Mouse (Mus musculus) heart, adult 2 months (tissue): ENCODE measurements at regions not wholly inside any gene's neighbourhood (a gene's known extent, or its start where the extent isn't known, plus 50 kb on each side); places are given as distances from the start of the nearest gene placed in this dataset.

Experiments
- EP300 ChIP-seq: fragments of 200-500 bp; IDR thresholded peaks from 2 replicates; pipeline ENCODE4 v1.6.1; 2011; ENCODE audit warnings: low read depth, low read length, control low read depth; ENCODE audit not compliant: insufficient read depth
- POLR2A ChIP-seq: fragments of 200-500 bp; IDR thresholded peaks from 2 replicates; pipeline ENCODE4 v1.6.1; 2011; ENCODE audit warnings: mild to moderate bottlenecking, low read depth, low read length, control low read depth; ENCODE audit not compliant: insufficient read depth

DNA sequence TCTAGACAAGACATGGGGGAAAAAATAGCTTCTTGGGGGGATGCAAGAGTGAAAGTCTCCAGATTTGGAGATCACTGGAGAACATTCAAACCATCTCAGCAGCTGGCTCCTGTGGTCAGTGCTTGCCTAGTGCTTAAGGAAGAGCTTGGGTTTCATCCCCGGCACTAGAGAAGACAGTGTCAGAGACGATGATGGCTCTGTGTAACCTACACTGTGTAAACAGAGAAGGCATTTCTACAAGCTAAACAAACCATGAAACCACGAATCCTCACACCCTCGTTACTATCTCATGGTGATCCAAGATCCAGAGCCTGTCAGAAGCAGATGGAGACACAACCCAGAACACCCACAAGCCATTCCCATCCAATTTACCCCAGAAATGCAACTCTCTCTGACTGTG is 100.5 kb downstream of the Zfp281 start:
- TF ChIP-seq EP300, result no peak
- no peak for TF ChIP-seq POLR2A
